Mouse (Mus musculus): ENCODE measurements around the gene Bag6. TPM values are rescaled to one million over a fixed set of nuclear protein-coding genes. Genes with fewer than 3 reads are reported as not detected.
A peak's percentile ranks its signal among the peaks of the same experiment; 100 is the strongest.

Bag6 gene
- polyA plus RNA-seq, 1 experiment from 2014 or later = 35.5 TPM

- Histone ChIP-seq H3K9ac (no peak overlapping the region), H3K4me2 (no peak overlapping the region), H3K9me3 (replicated peaks) (no peaks in the 10 kb centered on the region), H3K27ac (no peak overlapping the region), H3K4me1 (peaks cover 4% of the 10 kb centered on the region; the same call in 1 of the 2 replicates), H3K4me3 (no peak overlapping the region), H3K27me3 (replicated peaks) (no peaks in the 10 kb centered on the region), H3K36me3 (no peaks in the 10 kb centered on the region)
- ATAC-seq = no peak
- 67% methylated on average over 6 of the region's 6 CpGs for WGBS (ENCODE audit: insufficient replicate concordance)
Measured at GRCm38 (mm10) chr17:35175382-35175781, 40.4 kb downstream of the Bag6 start.

GRCm38 (mm10) chr17:35175968-35176367, 41.0 kb downstream of the Bag6 start, which contains the start of gene Aif1:
TSS of gene Aif1 (minus strand) at chr17:35176068.
- no peak within 1 kb of the TSS for H3K4me2 ChIP-seq
- no peaks in the 10 kb centered on the region for H3K27me3 ChIP-seq (replicated peaks)
- H3K4me1 ChIP-seq = peaks cover 4% of the 10 kb centered on the region; the same call in 1 of the 2 replicates
- 56% methylated on average over 2 of the region's 2 CpGs for WGBS (ENCODE audit: insufficient replicate concordance)
- H3K36me3 ChIP-seq = no peaks in the 10 kb centered on the region
- H3K27ac ChIP-seq = no peak within 1 kb of the TSS
- no peaks in the 10 kb centered on the region for H3K9me3 ChIP-seq (replicated peaks)
- no peak within 1 kb of the TSS for H3K4me3 ChIP-seq
- no peak for ATAC-seq
- no peak within 1 kb of the TSS for H3K9ac ChIP-seq

DNA sequence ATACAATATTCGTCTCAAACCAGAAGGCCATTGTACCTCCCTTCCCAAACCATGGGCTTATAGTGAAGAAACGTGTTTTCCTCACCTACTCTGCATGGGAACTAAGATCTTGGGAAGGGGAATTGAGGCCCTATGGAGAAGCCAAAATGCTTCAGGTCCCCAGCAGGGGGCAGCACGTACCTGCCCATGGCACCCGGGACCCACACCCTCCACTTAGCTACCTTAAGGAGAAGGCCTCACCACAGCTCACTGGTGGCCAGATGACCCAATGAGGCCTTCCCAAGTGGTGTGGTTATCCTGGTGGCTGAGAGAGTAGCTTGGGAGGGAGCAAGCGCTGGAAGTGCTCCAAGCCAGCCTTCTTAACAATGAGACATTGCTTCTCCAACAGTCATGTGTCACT, 43.5 kb downstream of the Bag6 start:
- no peak overlapping the region for H3K27ac ChIP-seq
- 7% methylated on average over 5 of the region's 5 CpGs for WGBS (ENCODE audit: insufficient replicate concordance)
- H3K4me1 ChIP-seq = peaks cover 2% of the 10 kb centered on the region; the same call in 1 of the 2 replicates
- H3K9me3 ChIP-seq (replicated peaks) = no peaks in the 10 kb centered on the region
- ATAC-seq = peak; percentile 65; the same call in 1 of the 2 replicates
- H3K9ac ChIP-seq = no peak overlapping the region
- H3K27me3 ChIP-seq (replicated peaks) = no peaks in the 10 kb centered on the region
- no peaks in the 10 kb centered on the region for H3K36me3 ChIP-seq
- H3K4me2 ChIP-seq = no peak overlapping the region
- no peak overlapping the region for H3K4me3 ChIP-seq

GRCm38 (mm10) chr17:35180093-35180492, 45.1 kb downstream of the Bag6 start:
- ATAC-seq = no peak
- Histone ChIP-seq H3K27ac (no peak overlapping the region), H3K4me2 (no peak overlapping the region), H3K9ac (no peak overlapping the region), H3K9me3 (replicated peaks) (no peaks in the 10 kb centered on the region), H3K36me3 (no peaks in the 10 kb centered on the region), H3K4me1 (no peaks in the 10 kb centered on the region), H3K4me3 (no peak overlapping the region), H3K27me3 (replicated peaks) (no peaks in the 10 kb centered on the region)
- WGBS (ENCODE audit: insufficient replicate concordance) = 62% methylated on average over 5 of the region's 5 CpGs

DNA sequence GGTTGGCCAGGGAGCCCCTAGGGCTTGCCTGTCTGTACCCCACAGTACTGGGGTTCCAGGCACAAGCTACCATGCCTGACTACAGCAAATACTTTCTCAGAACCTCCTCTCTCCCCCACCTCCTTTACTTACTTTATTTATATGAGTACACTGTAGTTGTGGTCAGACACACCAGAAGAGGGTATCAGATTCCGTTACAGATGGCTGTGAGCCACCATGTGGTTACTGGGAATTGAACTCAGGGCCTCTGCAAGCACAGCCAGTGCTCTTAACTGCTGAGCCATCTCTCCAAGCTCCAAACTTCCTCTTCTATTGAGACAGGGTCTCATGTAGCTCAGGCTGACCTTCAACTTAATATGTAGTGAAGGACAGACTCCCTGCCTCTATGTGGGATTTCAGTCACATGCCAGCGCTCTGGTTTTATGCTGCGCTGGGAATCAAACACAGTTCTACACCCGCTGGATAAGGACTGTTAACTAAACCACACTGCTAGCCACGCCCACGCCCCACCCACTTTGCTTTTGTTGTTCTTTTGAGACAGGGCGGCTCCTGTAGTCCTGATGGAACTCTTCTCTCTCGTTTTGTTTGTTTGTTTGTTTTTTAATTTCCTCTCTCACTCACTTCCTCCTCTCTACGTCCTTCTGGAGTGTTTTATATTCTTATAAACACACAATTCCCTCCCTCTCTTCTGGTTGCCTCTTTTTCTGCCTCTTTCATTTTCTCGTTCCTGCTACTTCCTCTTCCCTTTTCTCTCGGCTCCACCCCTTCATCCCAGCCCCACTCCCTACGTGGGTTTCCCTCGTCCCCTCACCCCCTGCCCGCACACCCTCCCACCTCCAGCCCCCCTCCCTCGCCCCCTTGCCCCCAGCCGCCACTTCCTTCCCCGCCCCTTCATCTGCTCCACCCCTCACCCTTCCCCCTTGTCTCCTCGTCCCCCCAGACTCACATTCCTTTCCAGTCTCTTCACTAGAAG, 50.9 kb downstream of the Bag6 start:
- H3K9me3 ChIP-seq (replicated peaks) = no peaks in the 10 kb centered on the region
- peak overlapping the region; percentile 63 for H3K4me3 ChIP-seq
- H3K27me3 ChIP-seq (replicated peaks) = no peaks in the 10 kb centered on the region
- peak overlapping the region; percentile 55 for H3K9ac ChIP-seq
- WGBS (ENCODE audit: insufficient replicate concordance) = under 1% methylated on average over 18 of the region's 18 CpGs
- ATAC-seq = peak; percentile 54
- peak overlapping the region; percentile 70 for H3K27ac ChIP-seq
- H3K4me2 ChIP-seq = peak overlapping the region; percentile 85
- H3K36me3 ChIP-seq = no peaks in the 10 kb centered on the region
- peaks cover 33% of the 10 kb centered on the region for H3K4me1 ChIP-seq

- Histone ChIP-seq H3K4me2 (peak overlapping the region; percentile 85), H3K4me3 (peak overlapping the region; percentile 63), H3K36me3 (no peaks in the 10 kb centered on the region), H3K27ac (peak overlapping the region; percentile 70), H3K9me3 (replicated peaks) (no peaks in the 10 kb centered on the region), H3K27me3 (replicated peaks) (no peaks in the 10 kb centered on the region), H3K9ac (no peak overlapping the region; the same call in 1 of the 2 replicates), H3K4me1 (peaks cover 33% of the 10 kb centered on the region)
- ATAC-seq = no peak
- WGBS (ENCODE audit: insufficient replicate concordance) = 0% methylated on average over 4 of the region's 4 CpGs
Measured at GRCm38 (mm10) chr17:35186681-35187080, 51.7 kb downstream of the Bag6 start.

DNA sequence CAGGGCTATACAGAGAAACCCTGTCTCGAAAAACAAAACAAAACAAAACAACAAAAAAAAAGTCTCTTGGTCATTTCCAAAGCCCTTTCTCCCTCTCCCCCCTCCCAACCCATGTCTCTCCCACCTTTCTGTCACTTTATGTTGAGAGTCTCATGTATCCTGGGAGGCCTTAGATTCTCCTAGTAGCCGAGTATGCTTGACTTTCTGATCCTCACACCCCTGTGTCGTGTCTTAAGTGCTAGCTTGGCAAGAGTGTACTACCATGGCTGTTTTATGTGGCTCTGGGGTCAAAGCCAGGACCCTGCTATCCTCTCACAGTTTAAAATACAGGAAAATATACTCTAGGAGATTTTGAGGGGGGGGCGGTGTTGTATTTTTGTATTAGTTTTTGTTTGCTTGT, 52.4 kb downstream of the Bag6 start:
- Histone ChIP-seq H3K27ac (peak overlapping the region; percentile 72; the same call in 1 of the 2 replicates), H3K4me3 (no peak overlapping the region; the same call in 1 of the 2 replicates), H3K4me2 (peak overlapping the region; percentile 85; the same call in 1 of the 2 replicates)

GRCm38 (mm10) chr17:35187959-35188610, 53.1 kb downstream of the Bag6 start, which contains the start of gene Lst1:
TSS of gene Lst1 (minus strand) at chr17:35188439.
- no peaks in the 10 kb centered on the region for H3K36me3 ChIP-seq
- H3K4me3 ChIP-seq = peak within 1 kb of the TSS; percentile 6; the same call in 1 of the 2 replicates
- H3K9me3 ChIP-seq (replicated peaks) = no peaks in the 10 kb centered on the region
- peaks cover 33% of the 10 kb centered on the region for H3K4me1 ChIP-seq
- peak within 1 kb of the TSS; percentile 72 for H3K27ac ChIP-seq
- H3K9ac ChIP-seq = peak within 1 kb of the TSS; percentile 15; the same call in 1 of the 2 replicates
- WGBS (ENCODE audit: insufficient replicate concordance) = 41% methylated on average over 7 of the region's 7 CpGs
- ATAC-seq = no peak
- H3K4me2 ChIP-seq = peak within 1 kb of the TSS; percentile 85
- H3K27me3 ChIP-seq (replicated peaks) = no peaks in the 10 kb centered on the region

More for the DNA sequence above, 52.4 kb downstream of the Bag6 start:
- WGBS (ENCODE audit: insufficient replicate concordance) = 56% methylated on average over 4 of the region's 4 CpGs
- Histone ChIP-seq H3K36me3 (no peaks in the 10 kb centered on the region), H3K27me3 (replicated peaks) (no peaks in the 10 kb centered on the region), H3K9ac (0 out of 2 replicates have a peak overlapping the region, but pooled peaks have one; percentile 15), H3K4me1 (peaks cover 33% of the 10 kb centered on the region), H3K9me3 (replicated peaks) (no peaks in the 10 kb centered on the region)
- ATAC-seq = no peak

GRCm38 (mm10) chr17:35189186-35189585, 54.2 kb downstream of the Bag6 start:
- peaks cover 39% of the 10 kb centered on the region for H3K4me1 ChIP-seq
- no peaks in the 10 kb centered on the region for H3K9me3 ChIP-seq (replicated peaks)
- peak overlapping the region; percentile 40 for H3K4me2 ChIP-seq
- H3K9ac ChIP-seq = no peak overlapping the region; the same call in 1 of the 2 replicates
- ATAC-seq = no peak
- H3K36me3 ChIP-seq = no peaks in the 10 kb centered on the region
- 6% methylated on average over 1 of the region's 1 CpGs for WGBS (ENCODE audit: insufficient replicate concordance)
- H3K27me3 ChIP-seq (replicated peaks) = peaks cover 9% of the 10 kb centered on the region
- H3K4me3 ChIP-seq = no peak overlapping the region
- H3K27ac ChIP-seq = peak overlapping the region; percentile 72

- H3K9me3 ChIP-seq (replicated peaks) = no peaks in the 10 kb centered on the region
- peak overlapping the region; percentile 72 for H3K27ac ChIP-seq
- H3K36me3 ChIP-seq = no peaks in the 10 kb centered on the region
- H3K9ac ChIP-seq = no peak overlapping the region
- peak overlapping the region; percentile 40; the same call in 1 of the 2 replicates for H3K4me2 ChIP-seq
- no peak for ATAC-seq
- no peak overlapping the region for H3K4me3 ChIP-seq
- peaks cover 18% of the 10 kb centered on the region for H3K27me3 ChIP-seq (replicated peaks)
- H3K4me1 ChIP-seq = peaks cover 48% of the 10 kb centered on the region
- 18% methylated on average over 4 of the region's 4 CpGs for WGBS (ENCODE audit: insufficient replicate concordance)
Measured at GRCm38 (mm10) chr17:35190096-35190495, 55.1 kb downstream of the Bag6 start.

DNA sequence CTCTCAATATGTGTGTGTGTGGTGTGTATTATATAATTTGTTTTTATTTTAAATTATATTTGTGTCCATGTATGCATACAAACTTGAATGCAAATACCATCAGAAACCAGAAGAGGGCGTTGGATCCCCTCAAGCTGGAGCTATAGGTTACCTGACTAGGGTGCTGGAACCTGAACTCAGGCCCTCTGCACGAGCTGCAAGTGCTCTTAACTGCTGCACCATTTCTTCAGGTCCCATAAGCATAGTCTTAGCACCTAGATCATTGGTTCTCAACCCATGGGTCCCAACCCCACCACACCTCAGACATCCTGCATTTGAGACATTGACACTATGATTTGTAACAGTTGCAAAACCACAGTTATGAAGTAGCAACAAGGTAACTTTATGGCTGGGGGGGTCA, 56.7 kb downstream of the Bag6 start:
- Histone ChIP-seq H3K27ac (no peak overlapping the region), H3K9me3 (replicated peaks) (no peaks in the 10 kb centered on the region), H3K27me3 (replicated peaks) (peaks cover 35% of the 10 kb centered on the region), H3K9ac (no peak overlapping the region), H3K36me3 (no peaks in the 10 kb centered on the region), H3K4me3 (no peak overlapping the region), H3K4me1 (peaks cover 50% of the 10 kb centered on the region), H3K4me2 (no peak overlapping the region)
- 49% methylated on average over 2 of the region's 2 CpGs for WGBS (ENCODE audit: insufficient replicate concordance)
- ATAC-seq = no peak

All from liver, embryonic 12.5 days (tissue).